Mouse (Mus musculus): ENCODE measurements around the gene 4930563M21Rik.
A peak's percentile ranks its signal among the peaks of the same experiment; 100 is the strongest.
"Not testable (repeated sequence)": the region's sequence is repeated elsewhere in the genome, so short reads cannot be mapped to it uniquely, and the experiment has no call there.

4930563M21Rik gene

GRCm38 (mm10) chr9:56010450-56010849, at the start of gene 4930563M21Rik:
TSS of gene 4930563M21Rik (minus strand) at chr9:56010550.
- no peak for DNase-seq (ENCODE audit: low spot score)

- DNase-seq (ENCODE audit: low spot score) = no peak
Observed at GRCm38 (mm10) chr9:56056147-56056546, 45.8 kb upstream of the 4930563M21Rik start.

- DNase-seq (ENCODE audit: low spot score) = no peak
Observed at GRCm38 (mm10) chr9:56053796-56054195, 43.4 kb upstream of the 4930563M21Rik start.

DNA sequence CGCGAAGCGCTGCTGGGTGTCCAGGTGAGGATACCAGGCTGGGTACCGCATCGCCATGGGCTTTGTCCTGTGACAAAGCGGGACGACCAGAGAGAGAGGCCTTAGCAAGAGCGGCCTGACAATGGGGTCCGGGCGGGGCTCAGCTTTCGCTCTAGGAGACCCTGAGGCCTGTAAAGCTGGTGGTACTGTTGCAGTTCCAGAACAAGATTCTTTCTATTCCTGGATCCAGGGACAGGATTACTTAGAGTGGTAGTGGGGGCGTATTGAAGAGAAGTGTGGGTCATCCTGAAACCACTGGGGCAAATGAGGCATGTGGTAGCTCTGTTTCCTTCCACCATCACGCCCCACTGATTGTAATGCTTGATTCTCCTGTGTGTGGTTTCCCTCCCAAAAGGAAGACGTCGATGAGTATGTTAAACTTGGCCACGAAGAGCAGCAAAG, 31.9 kb upstream of the 4930563M21Rik start:
- DNase-seq (ENCODE audit: low spot score) = no peak

- peak; percentile 93 for DNase-seq (ENCODE audit: low spot score)
Observed at GRCm38 (mm10) chr9:56041372-56042180, 31.2 kb upstream of the 4930563M21Rik start, which contains the start of gene Rcn2. TSS of gene Rcn2 (plus strand) at chr9:56041845.

- no peak for DNase-seq (ENCODE audit: low spot score)
Observed at GRCm38 (mm10) chr9:56032219-56032618, 21.9 kb upstream of the 4930563M21Rik start.

DNA sequence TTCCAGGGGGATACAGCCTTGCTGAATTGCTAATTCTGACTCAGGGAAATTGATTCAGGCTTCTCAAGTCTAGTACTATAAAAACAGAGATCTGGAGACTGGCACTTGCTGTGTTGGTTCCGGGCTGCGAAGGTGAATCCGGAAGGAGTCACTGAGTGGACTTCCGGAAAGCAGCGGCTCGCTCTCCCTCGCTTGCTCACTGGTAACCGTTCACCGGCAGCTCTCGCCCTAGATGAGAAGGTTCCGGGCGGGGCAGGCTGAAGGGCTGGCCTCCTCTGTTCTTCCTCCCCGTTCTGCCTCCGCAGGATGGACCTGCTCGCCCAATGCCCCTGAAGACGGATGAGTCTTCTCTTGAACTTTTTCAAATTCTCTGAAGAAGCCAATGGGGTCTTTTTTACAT, 16.9 kb upstream of the 4930563M21Rik start:
- DNase-seq (ENCODE audit: low spot score) = no peak

DNA sequence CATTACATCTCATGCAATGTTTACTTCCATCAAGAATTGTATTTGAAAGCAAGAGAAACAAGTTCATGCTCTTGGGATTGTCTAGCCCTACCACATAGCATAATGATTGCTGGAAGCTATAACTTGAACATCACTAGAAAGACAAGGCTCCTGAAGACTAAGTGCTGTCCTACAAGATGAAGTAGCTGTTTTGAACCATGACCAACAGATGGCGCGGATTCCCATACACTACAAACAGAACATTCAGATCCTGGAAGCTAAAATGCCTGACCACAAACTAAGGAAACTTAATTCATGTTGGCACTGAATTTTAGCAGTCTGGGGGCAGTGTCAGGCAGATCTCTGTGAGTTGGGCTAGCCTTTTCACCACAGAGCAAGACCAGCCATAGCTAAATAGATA, 14.4 kb upstream of the 4930563M21Rik start:
- no peak for DNase-seq (ENCODE audit: low spot score)

DNA sequence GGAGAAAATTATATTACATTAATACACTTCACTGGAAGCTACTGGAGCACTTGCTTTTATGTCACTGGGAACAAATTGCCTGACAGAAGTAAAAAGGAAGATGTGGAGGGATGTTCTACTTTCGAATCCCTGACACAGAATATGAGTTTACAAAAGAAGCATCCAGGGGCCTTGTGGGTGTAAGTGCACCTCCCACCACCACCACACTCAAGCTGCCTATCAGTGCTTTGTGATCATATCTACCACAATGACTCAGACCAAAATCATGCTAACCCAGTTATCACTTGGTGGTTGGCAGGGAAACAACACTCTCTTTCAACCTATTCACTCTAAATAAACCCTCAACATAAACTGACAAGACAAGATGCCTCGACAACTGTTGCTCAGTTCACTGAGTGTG, 5.7 kb downstream of the 4930563M21Rik start:
- not testable (repeated sequence) for DNase-seq (ENCODE audit: low spot score)

DNA sequence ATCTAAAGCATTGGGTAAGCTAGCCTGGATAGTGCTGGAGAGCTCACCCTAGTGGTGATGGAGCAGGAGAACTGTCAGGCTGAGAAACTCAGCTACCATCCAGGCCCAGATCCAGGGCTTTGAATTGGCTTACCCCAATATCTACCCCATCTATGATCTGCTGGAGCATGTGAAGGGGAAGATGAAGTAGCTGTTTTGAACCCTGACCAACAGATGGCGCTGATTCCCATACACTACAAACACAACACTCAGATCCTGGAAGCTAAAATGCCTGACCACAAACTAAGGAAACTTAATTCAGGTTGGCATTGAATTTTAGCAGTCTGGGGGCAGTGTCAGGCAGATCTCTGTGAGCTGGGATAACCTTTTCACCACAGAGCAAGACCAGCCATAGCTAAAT, 63.5 kb downstream of the 4930563M21Rik start:
- no peak for DNase-seq (ENCODE audit: low spot score)

DNA sequence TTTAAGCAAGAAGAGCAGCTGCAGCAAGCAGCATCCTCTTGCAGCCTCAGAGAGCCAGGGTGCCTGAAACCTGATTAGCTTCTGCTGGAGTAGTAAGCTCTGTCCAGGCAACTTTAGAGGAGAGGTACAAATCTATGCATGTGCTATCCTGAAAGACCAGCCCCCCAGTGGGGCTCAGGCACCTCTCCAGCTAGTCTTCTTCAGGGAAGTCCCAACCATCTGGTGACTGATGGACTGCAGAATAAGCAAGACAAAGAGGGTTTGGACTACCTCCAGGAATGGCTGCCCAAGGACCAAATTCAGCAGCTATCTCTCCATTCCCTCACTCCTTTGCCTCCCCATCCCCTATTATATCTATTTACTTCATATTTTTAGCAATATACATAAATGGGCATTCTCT, 69.0 kb downstream of the 4930563M21Rik start:
- no peak for DNase-seq (ENCODE audit: low spot score)

- DNase-seq (ENCODE audit: low spot score) = no peak
Observed at GRCm38 (mm10) chr9:55938618-55938985, 71.7 kb downstream of the 4930563M21Rik start.

DNA sequence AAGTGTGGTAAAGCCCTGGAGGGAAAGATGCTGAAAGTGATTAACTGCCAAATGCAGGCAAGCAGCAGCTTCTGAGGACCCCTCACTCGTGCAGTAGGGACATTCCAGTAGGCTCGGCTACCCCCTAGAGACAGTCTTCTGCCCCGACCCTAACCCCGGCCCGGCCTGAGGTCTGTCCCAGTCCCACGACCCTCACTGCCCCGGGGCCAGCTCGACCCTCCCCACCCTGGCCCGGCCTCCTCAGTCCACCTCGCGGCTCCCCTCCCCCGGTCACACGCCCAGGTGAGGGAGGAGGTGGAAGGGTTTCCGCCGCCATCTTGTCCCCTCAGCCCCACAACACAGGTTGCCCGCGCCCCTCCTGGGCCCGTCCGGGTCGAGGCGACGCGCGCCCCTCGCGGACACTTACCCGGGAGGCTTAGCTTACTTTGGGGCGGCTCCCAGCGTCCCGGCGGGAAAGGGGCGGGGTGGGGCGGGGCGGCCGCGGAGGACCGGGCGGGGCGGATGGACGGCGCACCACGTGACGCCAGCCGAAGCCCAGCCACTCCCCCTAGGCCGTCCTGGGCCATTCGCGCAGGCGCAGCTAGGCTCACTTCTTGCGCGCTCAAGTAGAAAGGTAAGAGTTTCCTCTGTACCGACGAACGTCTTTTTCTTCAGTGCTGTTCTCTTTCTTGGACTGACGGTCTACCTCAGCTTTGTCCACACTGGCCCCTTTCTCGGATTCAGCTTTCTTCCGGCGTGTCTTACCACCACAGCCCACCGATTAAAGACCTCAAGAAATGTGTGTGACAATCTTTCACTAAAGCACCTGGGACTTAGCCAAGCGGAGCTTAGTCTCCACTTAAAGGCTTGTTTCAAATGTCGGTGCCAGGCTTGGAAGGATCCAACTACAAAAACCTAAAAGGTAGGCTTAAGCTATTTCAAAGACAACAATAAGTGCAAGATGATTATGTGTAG, 72.4 kb downstream of the 4930563M21Rik start, which contains the start of gene Scaper:
Scaper (minus strand) TSS at position 456 of the 954 bp plus-strand sequence.
- DNase-seq (ENCODE audit: low spot score) = peak; percentile 80

GRCm38 (mm10) chr9:55937224-55937663, 73.1 kb downstream of the 4930563M21Rik start:
- no peak for DNase-seq (ENCODE audit: low spot score)

DNA sequence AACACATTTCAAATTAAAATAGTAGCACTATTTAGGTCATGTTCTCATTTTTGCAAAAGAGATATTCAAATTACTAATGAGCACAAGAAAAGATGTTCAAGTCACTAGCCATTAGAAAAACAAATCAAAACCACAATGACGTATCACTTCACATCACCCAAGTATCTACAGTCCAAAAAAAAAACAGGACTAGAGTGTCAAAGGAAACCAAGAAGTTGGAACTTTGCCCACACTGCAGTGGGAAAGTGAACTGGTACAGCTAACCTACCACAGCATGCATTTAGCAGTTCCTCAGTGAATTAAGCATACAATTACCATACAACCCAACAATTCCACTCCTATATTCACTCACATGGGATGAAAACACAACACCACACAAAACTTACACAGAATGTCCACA, 77.9 kb downstream of the 4930563M21Rik start:
- no peak for DNase-seq (ENCODE audit: low spot score)

- no peak for DNase-seq (ENCODE audit: low spot score)
Observed at GRCm38 (mm10) chr9:55918579-55918978, 91.8 kb downstream of the 4930563M21Rik start.

DNA sequence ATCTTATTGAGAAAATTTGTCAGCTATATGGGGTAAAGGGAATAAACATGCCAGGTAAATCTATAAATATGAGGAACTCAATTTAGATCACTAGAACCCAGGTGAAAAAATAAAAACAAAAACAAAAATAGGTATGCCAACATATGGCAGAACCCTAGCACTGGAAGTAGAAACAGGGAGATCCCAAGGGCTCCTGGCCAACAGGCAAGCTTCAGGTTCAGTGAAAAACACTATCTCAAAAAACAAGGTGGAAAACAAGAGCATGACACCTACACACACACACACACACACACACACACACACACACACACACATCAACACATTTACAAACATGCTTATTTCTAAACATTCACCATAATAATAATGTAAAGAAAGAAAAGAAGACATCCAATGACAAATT, 93.6 kb downstream of the 4930563M21Rik start:
- DNase-seq (ENCODE audit: low spot score) = no peak
